Mouse (Mus musculus) testis, adult 2 months (tissue): ENCODE measurements at regions not wholly inside any gene's neighbourhood (a gene's known extent, or its start where the extent isn't known, plus 50 kb on each side); places are given as distances from the start of the nearest gene placed in this dataset.

Source experiments
- CTCF ChIP-seq: fragments of 200-500 bp; IDR thresholded peaks from 2 replicates; pipeline ENCODE4 v1.5.1; 2012; ENCODE audit warnings: low read depth, mild to moderate bottlenecking, inconsistent platforms, low read length, moderate library complexity; ENCODE audit not compliant: control insufficient read depth, insufficient read depth, insufficient replicate concordance
- POLR2A ChIP-seq: fragments of 200-500 bp; IDR thresholded peaks from 2 replicates; pipeline ENCODE4 v1.6.1; 2012; ENCODE audit warnings: low read depth, mild to moderate bottlenecking, inconsistent platforms, low read length, moderate library complexity; ENCODE audit not compliant: control insufficient read depth

GRCm38 (mm10) chr6:20740406-20740805, 474.9 kb upstream of the Kcnd2 start:
- TF ChIP-seq CTCF (no peak), POLR2A (no peak)
